Mouse (Mus musculus) G1E (cell line): Measurements from ENCODE around the gene Dact3.

Experiments
- CTCF ChIP-seq: IDR thresholded peaks from 2 replicates; pipeline ENCODE4 v1.5.1; 2012; ENCODE audit warnings: low read depth, low read length, inconsistent platforms, mixed read lengths
- GATA1 ChIP-seq: IDR thresholded peaks from 2 replicates; pipeline ENCODE4 v1.6.1; 2012; ENCODE audit warnings: borderline replicate concordance, low read length, inconsistent platforms, mixed read lengths
- POLR2AphosphoS5 ChIP-seq: IDR thresholded peaks from 2 replicates; pipeline ENCODE4 v1.6.1; 2012; ENCODE audit warnings: low read depth, low read length, inconsistent platforms; ENCODE audit not compliant: insufficient replicate concordance

GRCm38 (mm10) chr7:16918670-16919069 lies 43.6 kb downstream of the Dact3 start:
- TF ChIP-seq POLR2AphosphoS5 (no peak), CTCF (no peak), GATA1 (no peak)
